Mouse (Mus musculus): ENCODE measurements around the gene Nfia. TPM values are rescaled to one million over a fixed set of nuclear protein-coding genes. Genes with fewer than 3 reads are reported as not detected.
A peak's percentile ranks its signal among the peaks of the same experiment; 100 is the strongest.

Gene Nfia
- total RNA-seq, 2 experiments from 2014 or later = 97.1 to 99.7 TPM

- intact Hi-C loops (cut with DNase I) = no loop called here
- no peak for DNase-seq
Measured at GRCm38 (mm10) chr4:97893915-97894884, 121.7 kb downstream of the Nfia start.

- DNase-seq = no peak
- intact Hi-C loops (cut with DNase I) = no loop called here
Measured at GRCm38 (mm10) chr4:97895940-97896339, 123.4 kb downstream of the Nfia start.

GRCm38 (mm10) chr4:97900256-97900944 lies 127.9 kb downstream of the Nfia start:
- intact Hi-C loops (cut with DNase I) = loop anchor here (10.0 kb wide), 1 partner anchor 116 kb away; no protein-coding TSS in a partner anchor
- no peak for DNase-seq

GRCm38 (mm10) chr4:97905826-97906225 lies 133.3 kb downstream of the Nfia start:
- no peak for DNase-seq
- intact Hi-C loops (cut with DNase I) = loop anchor here (10.0 kb wide), 1 partner anchor 121 kb away; no protein-coding TSS in a partner anchor

GRCm38 (mm10) chr4:97908576-97909147 lies 136.1 kb downstream of the Nfia start:
- intact Hi-C loops (cut with DNase I) = loop anchor here (10.0 kb wide), 1 partner anchor 124 kb away; no protein-coding TSS in a partner anchor
- no peak for DNase-seq

GRCm38 (mm10) chr4:97910115-97910776 lies 137.7 kb downstream of the Nfia start:
- intact Hi-C loops (cut with DNase I) = no loop called here
- DNase-seq = no peak

- peak; percentile 95 for DNase-seq
- intact Hi-C loops (cut with DNase I) = no loop called here
Measured at GRCm38 (mm10) chr4:97910777-97911580, 138.4 kb downstream of the Nfia start.

GRCm38 (mm10) chr4:97911755-97912154 lies 139.2 kb downstream of the Nfia start:
- no peak for DNase-seq
- intact Hi-C loops (cut with DNase I) = no loop called here

- peak; percentile 70 for DNase-seq
- intact Hi-C loops (cut with DNase I) = no loop called here
Measured at GRCm38 (mm10) chr4:97912155-97912554, 139.6 kb downstream of the Nfia start.

GRCm38 (mm10) chr4:97912560-97912959 lies 140.0 kb downstream of the Nfia start:
- intact Hi-C loops (cut with DNase I) = no loop called here
- DNase-seq = no peak

GRCm38 (mm10) chr4:97914348-97914747 lies 141.8 kb downstream of the Nfia start:
- intact Hi-C loops (cut with DNase I) = no loop called here
- DNase-seq = no peak

GRCm38 (mm10) chr4:97914761-97915160 lies 142.2 kb downstream of the Nfia start:
- intact Hi-C loops (cut with DNase I) = no loop called here
- no peak for DNase-seq

- DNase-seq = no peak
- intact Hi-C loops (cut with DNase I) = no loop called here
Measured at GRCm38 (mm10) chr4:97917568-97917967, 145.0 kb downstream of the Nfia start.

GRCm38 (mm10) chr4:97918675-97919074 lies 146.1 kb downstream of the Nfia start:
- intact Hi-C loops (cut with DNase I) = no loop called here
- DNase-seq = no peak

GRCm38 (mm10) chr4:97919773-97920172 lies 147.2 kb downstream of the Nfia start:
- intact Hi-C loops (cut with DNase I) = loop anchor here (5.0 kb wide), 1 partner anchor 403 kb away; no protein-coding TSS in a partner anchor
- no peak for DNase-seq

GRCm38 (mm10) chr4:97920287-97921079 lies 147.9 kb downstream of the Nfia start:
- peak; percentile 60 for DNase-seq
- intact Hi-C loops (cut with DNase I) = loop anchor here (5.0 kb wide), 1 partner anchor 402 kb away; no protein-coding TSS in a partner anchor

GRCm38 (mm10) chr4:97921682-97922081 lies 149.1 kb downstream of the Nfia start:
- intact Hi-C loops (cut with DNase I) = loop anchor here (5.0 kb wide), 1 partner anchor 401 kb away; no protein-coding TSS in a partner anchor
- DNase-seq = no peak

- no peak for DNase-seq
- intact Hi-C loops (cut with DNase I) = loop anchor here (5.0 kb wide), 1 partner anchor 399 kb away; no protein-coding TSS in a partner anchor
Measured at GRCm38 (mm10) chr4:97923248-97923647, 150.7 kb downstream of the Nfia start.
